Mouse (Mus musculus): ENCODE measurements around the gene Ccdc58. TPM values are rescaled to one million over a fixed set of nuclear protein-coding genes. Genes with fewer than 3 reads are reported as not detected.
"Not testable (repeated sequence)": the region's sequence is repeated elsewhere in the genome, so short reads cannot be mapped to it uniquely, and the experiment has no call there.

The Ccdc58 gene
- total RNA-seq, 2 experiments from 2014 or later = 19.6 to 31.6 TPM

- intact Hi-C loops (cut with DNase I) = no loop called here
- H3K4me3 ChIP-seq = no peak overlapping the region
- no peak for TF ChIP-seq CTCF (IDR thresholded peaks at IDR 0.05)
- peak; percentile 29 for DNase-seq
- H3K27ac ChIP-seq = peak overlapping the region; percentile 71
Observed at GRCm38 (mm10) chr16:36057933-36058475, 13.5 kb upstream of the Ccdc58 start.

DNA sequence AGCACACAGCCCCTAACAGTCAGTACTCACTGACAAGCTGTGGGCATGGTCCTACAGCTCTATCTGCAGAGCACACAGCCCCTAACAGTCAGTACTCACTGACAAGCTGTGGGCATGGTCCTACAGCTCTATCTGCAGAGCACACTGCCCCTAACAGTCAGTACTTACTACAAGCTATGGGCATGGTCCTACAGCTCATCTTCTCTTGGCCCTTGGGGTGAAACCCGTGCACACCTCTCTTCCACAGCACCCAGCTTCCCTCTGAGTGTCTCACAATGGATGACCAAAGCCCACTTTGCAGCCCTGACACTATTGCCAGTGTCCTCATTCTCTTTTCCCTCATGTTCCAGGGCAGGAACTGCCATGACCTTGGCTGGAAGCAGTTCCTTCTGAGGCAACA is 9.0 kb upstream of the Ccdc58 start:
- intact Hi-C loops (cut with DNase I); DNase-seq; H3K4me3 ChIP-seq: not testable (repeated sequence)
- H3K27ac ChIP-seq = peak overlapping the region; percentile 83

GRCm38 (mm10) chr16:36063315-36063714 is 8.2 kb upstream of the Ccdc58 start:
- peak overlapping the region; percentile 15; the same call in 1 of the 2 replicates for H3K4me3 ChIP-seq
- DNase-seq = peak; percentile 38
- H3K27ac ChIP-seq = peak overlapping the region; percentile 83
- no peak for TF ChIP-seq CTCF (IDR thresholded peaks at IDR 0.05)
- intact Hi-C loops (cut with DNase I) = no loop called here

DNA sequence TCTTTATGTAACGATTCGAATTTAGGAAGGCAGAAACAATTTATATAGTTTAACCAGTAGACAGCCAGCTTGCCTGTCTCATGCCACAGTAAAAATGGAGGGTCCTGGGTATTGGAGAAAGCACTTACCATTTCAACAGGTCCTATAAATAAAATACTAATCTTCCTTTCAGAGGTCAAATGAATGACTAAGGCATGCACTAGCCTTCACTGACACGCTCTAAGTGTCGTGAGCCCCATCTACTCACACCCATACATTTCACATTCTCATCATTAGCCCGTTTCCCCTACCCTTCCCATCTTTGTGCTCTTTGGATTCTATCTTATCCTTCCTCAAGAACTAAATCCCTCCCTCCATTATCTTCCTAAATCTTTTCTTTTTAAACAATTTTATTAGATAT is 6.6 kb upstream of the Ccdc58 start:
- intact Hi-C loops (cut with DNase I) = no loop called here
- TF ChIP-seq CTCF (IDR thresholded peaks at IDR 0.05) = no peak
- DNase-seq = no peak
- Histone ChIP-seq H3K4me3 (no peak overlapping the region), H3K27ac (no peak overlapping the region)

GRCm38 (mm10) chr16:36067694-36068093 is 3.8 kb upstream of the Ccdc58 start:
- no peak for TF ChIP-seq CTCF (IDR thresholded peaks at IDR 0.05)
- DNase-seq = no peak
- intact Hi-C loops (cut with DNase I) = no loop called here
- peak overlapping the region; percentile 41; the same call in 1 of the 2 replicates for H3K27ac ChIP-seq
- H3K4me3 ChIP-seq = no peak overlapping the region

- intact Hi-C loops (cut with DNase I) = no loop called here
- DNase-seq = no peak
- Histone ChIP-seq H3K4me3 (peak overlapping the region; percentile 19), H3K27ac (peak overlapping the region; percentile 98; the same call in 1 of the 2 replicates)
- no peak for TF ChIP-seq CTCF (IDR thresholded peaks at IDR 0.05)
Observed at GRCm38 (mm10) chr16:36068356-36068755, 3.1 kb upstream of the Ccdc58 start.

GRCm38 (mm10) chr16:36069819-36070575 is 1.5 kb upstream of the Ccdc58 start:
- DNase-seq = no peak
- intact Hi-C loops (cut with DNase I) = loop anchor here (2.0 to 10.0 kb wide), 2 partner anchors 87 to 945 kb away; partner anchors contain the start of gene Polq
- Histone ChIP-seq H3K27ac (peak overlapping the region; percentile 98), H3K4me3 (peak overlapping the region; percentile 84)
- no peak for TF ChIP-seq CTCF (IDR thresholded peaks at IDR 0.05)

GRCm38 (mm10) chr16:36071071-36071449 is 425 bp upstream of the Ccdc58 start:
- no peak for TF ChIP-seq CTCF (IDR thresholded peaks at IDR 0.05)
- no peak for DNase-seq
- peak overlapping the region; percentile 98 for H3K27ac ChIP-seq
- H3K4me3 ChIP-seq = peak overlapping the region; percentile 84
- intact Hi-C loops (cut with DNase I) = loop anchor here (2.0 to 10.0 kb wide), 2 partner anchors 88 to 944 kb away; partner anchors contain the start of gene Polq

- TF ChIP-seq CTCF (IDR thresholded peaks at IDR 0.05) = no peak
- intact Hi-C loops (cut with DNase I) = loop anchor here (10.0 kb wide), 1 partner anchor 942 kb away; the partner anchor contains the start of gene Polq
- H3K27ac ChIP-seq = peak overlapping the region; percentile 98
- H3K4me3 ChIP-seq = peak overlapping the region; percentile 84
- no peak for DNase-seq
Observed at GRCm38 (mm10) chr16:36072410-36073011, 1.0 kb downstream of the Ccdc58 start.

- H3K4me3 ChIP-seq = no peak overlapping the region
- no peak for TF ChIP-seq CTCF (IDR thresholded peaks at IDR 0.05)
- intact Hi-C loops (cut with DNase I) = loop anchor here (10.0 kb wide), 1 partner anchor 940 kb away; the partner anchor contains the start of gene Polq
- no peak overlapping the region for H3K27ac ChIP-seq
- DNase-seq = no peak
Observed at GRCm38 (mm10) chr16:36074772-36075171, 3.3 kb downstream of the Ccdc58 start.

DNA sequence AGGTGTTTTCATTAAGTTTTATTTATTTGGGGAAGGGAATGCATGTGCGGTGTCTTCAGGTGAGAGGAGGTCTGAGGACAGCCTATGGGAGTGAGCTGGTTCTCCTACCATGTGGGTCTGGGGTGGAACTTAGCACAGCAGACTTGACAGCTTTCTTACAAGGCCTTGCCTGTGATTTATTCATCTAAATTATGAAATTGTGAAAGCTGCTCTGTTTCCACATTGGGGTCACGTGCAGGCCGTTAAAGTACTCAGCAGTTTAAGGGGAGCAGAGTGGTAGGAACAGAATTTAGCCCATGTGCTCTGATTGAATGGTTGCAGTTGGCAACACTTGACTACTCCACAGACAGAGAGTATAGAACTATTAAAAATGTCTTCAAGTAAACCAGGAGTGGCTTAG is 8.4 kb downstream of the Ccdc58 start:
- intact Hi-C loops (cut with DNase I) = loop anchor here (10.0 kb wide), 1 partner anchor 935 kb away; the partner anchor contains the start of gene Polq
- TF ChIP-seq CTCF (IDR thresholded peaks at IDR 0.05) = no peak
- DNase-seq = no peak
- no peak overlapping the region for H3K27ac ChIP-seq
- no peak overlapping the region for H3K4me3 ChIP-seq

GRCm38 (mm10) chr16:36087846-36088245 is 16.4 kb downstream of the Ccdc58 start:
- H3K27ac ChIP-seq = no peak overlapping the region
- no peak overlapping the region for H3K4me3 ChIP-seq
- DNase-seq = no peak
- TF ChIP-seq CTCF (IDR thresholded peaks at IDR 0.05) = no peak
- intact Hi-C loops (cut with DNase I) = no loop called here

DNA sequence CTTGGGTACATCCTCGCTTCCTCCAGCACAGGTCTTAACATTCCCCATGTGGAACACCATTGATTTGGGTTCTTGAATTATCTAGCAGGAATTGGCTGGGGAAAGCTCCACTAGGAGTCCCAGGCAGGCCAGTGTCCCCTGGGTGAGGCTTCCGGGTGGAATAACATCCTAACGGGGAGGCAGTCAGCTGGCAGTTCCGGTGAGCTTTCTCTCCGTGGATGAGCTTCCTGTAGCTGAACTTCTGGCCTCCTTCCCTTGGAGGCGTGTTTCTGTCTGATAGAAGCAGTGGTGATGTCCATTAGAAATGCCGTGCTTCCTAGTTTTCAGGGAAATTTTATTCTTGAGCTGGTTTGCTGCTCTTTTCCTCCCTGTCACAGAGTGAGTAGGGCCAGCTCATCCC is 17.6 kb downstream of the Ccdc58 start:
- TF ChIP-seq CTCF (IDR thresholded peaks at IDR 0.05) = no peak
- intact Hi-C loops (cut with DNase I) = no loop called here
- DNase-seq = no peak
- no peak overlapping the region for H3K4me3 ChIP-seq
- no peak overlapping the region for H3K27ac ChIP-seq

Measured in gastrocnemius, adult 2 months (tissue).